Mouse (Mus musculus) T-helper 2 cell (primary cell): ENCODE measurements at regions not wholly inside any gene's neighbourhood (a gene's known extent, or its start where the extent isn't known, plus 50 kb on each side); places are given as distances from the start of the nearest gene placed in this dataset.

Source experiments
- in situ Hi-C: fragments of 300-600 bp; cut with MboI, MseI; formaldehyde crosslinking; loops from one replicate; pipeline ENCODE4 v1.15.1; 2025; ENCODE audit warnings: high pct_unique_total_duplicates

- in situ Hi-C loops: no loop called here
Observed at GRCm38 (mm10) chr2:74119167-74119937, 208.2 kb upstream of the Atp5g3 start.

- in situ Hi-C loops: no loop called here
Observed at GRCm38 (mm10) chr2:74106472-74106871, 195.3 kb upstream of the Atp5g3 start.

- in situ Hi-C loops: no loop called here
Observed at GRCm38 (mm10) chr2:74099671-74100372, 188.7 kb upstream of the Atp5g3 start.

GRCm38 (mm10) chr2:74096809-74097208, 185.7 kb upstream of the Atp5g3 start:
- in situ Hi-C loops: no loop called here

GRCm38 (mm10) chr2:74093494-74093893, 182.4 kb upstream of the Atp5g3 start:
- in situ Hi-C loops: no loop called here

- in situ Hi-C loops: no loop called here
Observed at GRCm38 (mm10) chr2:74087375-74087774, 176.2 kb upstream of the Atp5g3 start.

- in situ Hi-C loops: no loop called here
Observed at GRCm38 (mm10) chr2:74084971-74085370, 173.8 kb upstream of the Atp5g3 start.

GRCm38 (mm10) chr2:74076774-74077173, 165.6 kb upstream of the Atp5g3 start:
- in situ Hi-C loops: no loop called here

GRCm38 (mm10) chr2:74075566-74075965, 164.4 kb upstream of the Atp5g3 start:
- in situ Hi-C loops: no loop called here

- in situ Hi-C loops: no loop called here
Observed at GRCm38 (mm10) chr2:74073396-74073795, 162.3 kb upstream of the Atp5g3 start.

- in situ Hi-C loops: loop anchor here (10.0 kb wide), 2 partner anchors 348 to 608 kb away; partner anchors contain the start of genes Hoxd11 and Hoxd12
Observed at GRCm38 (mm10) chr2:74066652-74067051, 155.5 kb upstream of the Atp5g3 start.

- in situ Hi-C loops: loop anchor here (10.0 kb wide), 2 partner anchors 350 to 610 kb away; partner anchors contain the start of genes Hoxd11 and Hoxd12
Observed at GRCm38 (mm10) chr2:74064369-74064768, 153.2 kb upstream of the Atp5g3 start.

- in situ Hi-C loops: loop anchor here (10.0 kb wide), 2 partner anchors 351 to 611 kb away; partner anchors contain the start of genes Hoxd11 and Hoxd12
Observed at GRCm38 (mm10) chr2:74063777-74064176, 152.7 kb upstream of the Atp5g3 start.

- in situ Hi-C loops: loop anchor here (10.0 kb wide), 2 partner anchors 351 to 611 kb away; partner anchors contain the start of genes Hoxd11 and Hoxd12
Observed at GRCm38 (mm10) chr2:74063302-74063701, 152.2 kb upstream of the Atp5g3 start.

GRCm38 (mm10) chr2:74042430-74042829, 131.3 kb upstream of the Atp5g3 start:
- in situ Hi-C loops: no loop called here

GRCm38 (mm10) chr2:74039580-74039979, 128.5 kb upstream of the Atp5g3 start:
- in situ Hi-C loops: no loop called here

GRCm38 (mm10) chr2:74036043-74036442, 124.9 kb upstream of the Atp5g3 start:
- in situ Hi-C loops: no loop called here

GRCm38 (mm10) chr2:74032177-74033021, 121.3 kb upstream of the Atp5g3 start:
- in situ Hi-C loops: no loop called here

GRCm38 (mm10) chr2:74029938-74030337, 118.8 kb upstream of the Atp5g3 start:
- in situ Hi-C loops: no loop called here

- in situ Hi-C loops: no loop called here
Observed at GRCm38 (mm10) chr2:74027404-74028104, 116.4 kb upstream of the Atp5g3 start.

- in situ Hi-C loops: no loop called here
Observed at GRCm38 (mm10) chr2:74015146-74015545, 104.0 kb upstream of the Atp5g3 start.
